Mouse (Mus musculus) bone marrow macrophage, adult 2 months (primary cell): Measurements from ENCODE around the gene Gm10803. TPM values are rescaled to one million over a fixed set of nuclear protein-coding genes. Genes with fewer than 3 reads are reported as not detected.

ENCODE experiments used
- H3K27ac ChIP-seq: 2 replicates; pipeline ENCODE4 v1.5.1; 2012; ENCODE audit warnings: low read depth, low read length; ENCODE audit not compliant: insufficient read depth
- H3K4me1 ChIP-seq: 2 replicates; pipeline ENCODE4 v1.6.1; 2012; ENCODE audit warnings: low read length; ENCODE audit not compliant: control insufficient read depth, insufficient read depth
- H3K4me3 ChIP-seq: 2 replicates; pipeline ENCODE4 v1.5.1; 2012; ENCODE audit warnings: mild to moderate bottlenecking, low read length, moderate library complexity; ENCODE audit not compliant: insufficient read depth
- CTCF ChIP-seq: IDR thresholded peaks from 2 replicates; pipeline ENCODE4 v1.5.1; 2012; ENCODE audit warnings: low read depth, mild to moderate bottlenecking, low read length, moderate library complexity
- POLR2A ChIP-seq: IDR thresholded peaks from 2 replicates; pipeline ENCODE4 v1.6.1; 2012; ENCODE audit warnings: mild to moderate bottlenecking, low read depth, low read length, borderline replicate concordance
- polyA plus RNA-seq: library from polyadenylated mRNA; stranded (reverse); fragments of >200 nt; gene quantifications from 2 replicates; pipeline ENCODE4 v1.2.4, GENCODE M21; 2012; ENCODE audit not compliant: missing spikeins, insufficient read depth, insufficient read length

The Gm10803 gene
- polyA plus RNA-seq, 1 experiment: not detected

DNA sequence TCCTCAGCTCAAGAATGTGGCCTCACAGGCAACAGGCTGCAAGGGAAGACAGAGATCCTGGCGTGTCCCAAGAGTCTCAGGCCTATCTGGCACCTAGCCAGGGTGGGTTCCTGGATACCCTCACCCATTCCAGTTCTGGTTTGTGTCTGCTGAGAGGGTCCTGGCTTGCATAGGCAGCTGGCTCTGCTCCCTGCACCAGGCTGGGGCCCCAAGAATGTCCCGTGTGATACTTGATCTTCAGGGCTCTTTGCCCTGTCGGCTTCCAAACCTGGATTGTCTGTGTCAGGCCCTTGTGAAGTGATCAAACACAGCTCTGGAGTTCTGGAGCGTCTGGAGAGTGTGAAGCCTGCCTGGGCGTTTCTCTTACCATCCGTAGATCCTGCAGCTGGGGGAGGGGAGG lies 22.2 kb upstream of the Gm10803 start:
- H3K4me1 ChIP-seq: no peaks in the 10 kb centered on the region
- no peak for TF ChIP-seq CTCF
- TF ChIP-seq POLR2A: no peak
- no peak overlapping the region for H3K27ac ChIP-seq
- no peak overlapping the region for H3K4me3 ChIP-seq

DNA sequence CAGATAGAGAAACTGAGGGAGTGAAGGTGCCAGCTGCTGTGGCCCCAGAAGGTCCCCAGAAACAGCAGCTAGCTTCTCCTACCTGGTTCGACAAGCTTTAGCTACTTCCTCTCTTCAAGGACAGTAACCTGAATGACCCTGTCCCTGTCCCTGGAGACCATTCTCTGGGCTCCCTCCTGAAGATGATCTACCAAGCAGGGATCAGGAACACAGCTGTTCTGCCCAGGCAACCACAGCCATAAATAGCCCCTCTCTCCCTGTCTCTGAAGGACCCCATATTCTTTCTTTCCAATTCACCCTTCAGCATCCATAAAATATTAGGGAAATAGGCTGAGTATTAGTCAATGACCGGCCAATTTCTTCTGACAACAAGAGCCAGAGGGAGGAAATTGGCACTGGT lies 18.6 kb upstream of the Gm10803 start:
- no peak overlapping the region for H3K27ac ChIP-seq

DNA sequence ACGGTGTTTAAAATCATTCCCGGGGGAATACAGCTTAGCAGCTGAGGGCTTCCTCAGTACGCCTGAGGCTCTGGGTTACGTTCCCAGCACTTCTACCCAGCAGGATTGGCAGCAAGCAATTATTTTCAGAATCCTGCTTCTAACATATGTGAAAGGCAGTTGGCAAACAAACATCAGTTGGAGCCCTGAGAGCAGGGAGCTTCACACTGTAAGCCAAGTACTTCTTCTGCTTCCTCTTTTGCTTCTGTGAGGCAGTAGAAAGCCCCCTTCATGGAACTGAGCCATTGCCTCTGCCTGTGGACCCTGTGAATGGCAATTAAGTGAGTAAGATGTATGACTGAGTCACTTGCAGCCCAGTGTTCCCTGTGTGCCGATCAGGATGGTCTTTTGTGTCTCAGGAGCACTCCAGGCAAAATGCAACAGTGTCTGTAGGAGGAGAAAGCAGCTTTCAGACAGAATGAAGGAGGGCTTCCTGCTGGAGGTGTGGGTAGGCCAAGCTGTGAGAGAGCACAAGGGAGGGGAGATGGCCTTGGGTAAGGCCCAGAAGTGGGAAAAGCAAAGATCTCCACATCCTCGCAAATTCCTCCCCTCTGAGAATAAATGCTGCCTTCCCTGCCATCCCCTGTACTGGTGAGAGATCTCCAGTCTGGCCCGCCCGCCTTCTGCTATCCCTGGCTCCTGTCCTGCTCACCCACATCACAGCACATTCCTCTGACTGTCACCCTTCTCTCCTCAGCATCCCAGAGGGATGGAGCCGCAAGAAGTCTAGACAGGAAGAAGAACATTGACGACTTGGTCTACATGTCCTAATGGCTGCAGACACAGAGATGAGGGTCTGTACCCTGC lies 7.5 kb upstream of the Gm10803 start:
- H3K27ac ChIP-seq: no peak overlapping the region
- TF ChIP-seq POLR2A (no peak), CTCF (no peak)
- no peaks in the 10 kb centered on the region for H3K4me1 ChIP-seq
- no peak overlapping the region for H3K4me3 ChIP-seq

More for the DNA sequence above, 18.6 kb upstream of the Gm10803 start:
- TF ChIP-seq CTCF (no peak), POLR2A (no peak)
- H3K4me1 ChIP-seq: no peaks in the 10 kb centered on the region
- H3K4me3 ChIP-seq: no peak overlapping the region

DNA sequence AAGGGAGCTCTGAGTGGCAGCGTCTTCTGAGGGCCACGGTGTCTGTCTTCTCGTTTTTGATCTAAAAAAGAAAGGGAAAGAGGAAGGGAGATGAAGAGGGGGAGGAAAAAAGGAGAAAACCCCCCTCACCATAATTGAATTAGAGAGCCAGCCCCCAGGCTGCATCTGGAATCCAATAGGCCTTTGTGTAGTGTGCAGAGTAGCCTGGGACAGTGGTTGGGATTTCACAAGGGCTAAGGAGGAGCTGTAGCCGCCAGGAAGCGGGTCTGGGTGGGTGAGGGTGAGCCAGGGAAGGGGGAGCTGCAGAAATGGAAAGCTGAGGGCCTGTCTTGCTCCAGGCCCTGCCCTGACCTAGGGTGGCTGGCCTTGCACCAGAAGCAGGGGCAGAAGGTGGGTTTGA lies 6.5 kb upstream of the Gm10803 start:
- H3K4me1 ChIP-seq: no peaks in the 10 kb centered on the region
- TF ChIP-seq CTCF (no peak), POLR2A (no peak)
- no peak overlapping the region for H3K4me3 ChIP-seq
- no peak overlapping the region for H3K27ac ChIP-seq

DNA sequence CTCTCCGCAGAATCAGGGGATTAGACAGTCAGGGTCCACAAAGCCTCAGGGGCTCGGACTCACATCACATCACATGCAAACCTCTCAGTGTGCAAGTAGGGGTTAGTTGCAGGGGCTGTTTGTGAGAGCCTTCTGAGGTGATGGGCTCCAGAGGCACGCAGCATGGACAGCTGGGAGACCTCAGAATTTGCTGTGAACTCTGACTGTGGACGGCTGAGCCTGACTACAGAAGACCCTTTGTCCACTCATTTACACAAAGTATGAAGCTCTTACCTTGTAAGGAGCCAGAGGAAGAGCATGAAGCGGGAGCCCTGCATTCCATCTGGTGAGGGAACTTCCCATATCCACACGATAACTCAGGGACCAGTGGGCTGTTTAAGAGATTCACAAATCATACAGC lies 5.3 kb downstream of the Gm10803 start:
- no peak overlapping the region for H3K4me3 ChIP-seq
- no peak overlapping the region for H3K27ac ChIP-seq
- TF ChIP-seq POLR2A: no peak
- TF ChIP-seq CTCF: no peak
- no peaks in the 10 kb centered on the region; the same call in 1 of the 2 replicates for H3K4me1 ChIP-seq

DNA sequence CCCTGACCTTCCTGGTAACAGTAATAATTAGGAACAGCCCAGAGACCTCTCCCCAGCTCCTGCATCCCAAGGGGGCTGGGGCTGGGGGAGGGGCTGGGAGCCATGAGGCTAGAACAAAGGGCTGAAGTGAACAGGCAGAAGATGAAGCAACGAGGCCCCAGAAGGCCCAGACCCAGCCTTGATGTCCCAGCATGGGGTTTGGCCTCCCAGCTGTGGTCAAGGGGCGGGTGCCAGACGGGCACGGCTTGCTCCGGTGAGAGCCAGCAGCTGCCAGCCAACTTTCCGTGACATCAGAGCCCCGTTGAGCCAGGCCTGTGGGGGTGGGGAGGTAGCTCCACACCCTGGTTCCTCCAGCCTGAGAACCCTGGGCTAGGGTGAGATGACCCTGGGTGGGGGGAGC lies 7.3 kb downstream of the Gm10803 start:
- TF ChIP-seq CTCF: no peak
- no peak for TF ChIP-seq POLR2A
- H3K4me3 ChIP-seq: no peak overlapping the region
- H3K4me1 ChIP-seq: no peaks in the 10 kb centered on the region; the same call in 1 of the 2 replicates
- H3K27ac ChIP-seq: no peak overlapping the region

DNA sequence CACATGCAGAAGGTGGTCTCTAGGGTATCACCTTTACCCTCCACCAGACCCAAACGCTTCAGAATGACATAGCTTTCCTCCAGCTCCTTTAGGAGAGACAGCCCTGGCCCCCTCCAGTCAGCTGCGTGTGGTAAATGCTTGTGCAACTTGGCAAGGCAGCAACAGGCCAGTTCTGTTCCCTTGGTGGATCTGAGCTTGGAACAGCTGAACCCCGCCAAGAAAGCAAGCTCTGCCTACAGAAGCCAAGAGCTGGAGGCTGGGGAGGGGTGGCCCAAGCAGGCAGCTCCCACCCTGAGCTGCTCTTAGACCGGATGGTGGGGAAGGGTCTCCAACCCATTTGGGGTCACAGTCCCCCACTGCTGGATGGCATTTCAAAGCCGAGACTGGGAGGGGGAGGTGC lies 12.2 kb downstream of the Gm10803 start:
- H3K27ac ChIP-seq: no peak overlapping the region
- TF ChIP-seq POLR2A: no peak
- no peak for TF ChIP-seq CTCF
- H3K4me3 ChIP-seq: no peak overlapping the region

DNA sequence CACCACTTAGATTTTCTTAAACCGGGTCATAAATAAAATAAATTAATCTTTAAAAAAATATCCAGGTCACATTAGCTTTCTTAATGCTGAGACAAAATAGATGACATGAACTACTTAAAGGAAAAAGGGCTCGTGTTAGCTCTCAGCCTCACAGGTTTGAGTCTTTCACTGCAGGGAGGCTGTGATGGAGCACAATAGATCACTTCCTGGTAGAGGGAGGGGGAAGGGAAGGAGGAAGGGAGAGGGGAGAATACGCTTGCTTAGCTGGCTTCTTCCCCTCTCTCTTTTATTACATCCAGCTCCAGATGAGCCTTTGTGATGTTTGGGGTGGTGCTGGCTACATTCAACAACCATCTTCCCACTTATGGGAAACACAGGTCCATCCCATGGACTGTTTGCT lies 20.9 kb downstream of the Gm10803 start:
- TF ChIP-seq CTCF: no peak
- no peak for TF ChIP-seq POLR2A

More for the DNA sequence above, 12.2 kb downstream of the Gm10803 start:
- H3K4me1 ChIP-seq: no peaks in the 10 kb centered on the region

DNA sequence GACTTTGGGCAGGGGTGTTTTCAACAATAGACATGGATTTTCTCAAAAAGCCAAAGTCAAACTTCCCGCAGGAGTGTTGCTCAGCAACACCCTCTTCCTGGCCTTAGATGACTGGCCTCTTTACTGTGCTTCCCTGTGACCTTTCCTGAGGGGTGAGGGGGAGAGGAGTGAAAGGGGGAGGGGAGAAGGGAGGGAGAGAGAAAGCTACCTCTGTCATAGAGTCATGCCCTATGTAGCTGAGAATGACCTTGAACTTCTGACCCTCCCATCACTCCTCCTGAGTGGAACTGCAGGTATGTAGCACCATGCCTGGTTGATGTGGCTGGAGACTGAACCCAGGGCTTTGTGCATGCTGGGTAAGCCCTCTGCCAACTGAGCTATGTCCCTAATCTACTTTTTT lies 25.5 kb downstream of the Gm10803 start:
- TF ChIP-seq POLR2A (no peak), CTCF (no peak)
- peaks cover 21% of the 10 kb centered on the region for H3K4me1 ChIP-seq
- H3K4me3 ChIP-seq: no peak overlapping the region
- no peak overlapping the region for H3K27ac ChIP-seq

More for the DNA sequence above, 20.9 kb downstream of the Gm10803 start:
- Histone ChIP-seq H3K4me1 (no peaks in the 10 kb centered on the region), H3K4me3 (no peak overlapping the region), H3K27ac (no peak overlapping the region)

DNA sequence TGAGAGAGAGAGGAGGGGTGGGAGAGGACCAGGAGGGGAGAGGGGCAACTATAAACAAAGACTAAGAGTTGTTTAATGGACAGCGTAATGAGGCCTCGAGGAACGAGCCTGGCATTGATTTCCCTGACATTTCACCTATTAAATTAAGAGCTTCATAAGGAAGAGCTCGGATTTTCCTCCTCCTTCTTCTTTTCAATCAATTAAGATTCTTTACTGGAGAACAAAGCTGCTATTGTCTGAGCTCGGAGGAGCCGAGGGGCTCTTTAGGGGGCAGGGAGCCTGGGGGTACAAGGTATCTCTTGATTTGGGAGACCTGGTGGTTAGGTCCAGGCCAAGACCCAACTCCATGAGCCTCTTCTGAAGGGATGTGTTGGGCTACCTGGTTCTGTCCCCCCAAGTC lies 27.1 kb downstream of the Gm10803 start:
- TF ChIP-seq CTCF (no peak), POLR2A (no peak)
- Histone ChIP-seq H3K4me1 (peaks cover 26% of the 10 kb centered on the region), H3K27ac (no peak overlapping the region), H3K4me3 (no peak overlapping the region)
